Mouse (Mus musculus) heart, adult 18-20 months (tissue): ENCODE data around the gene Pou3f3. TPM values are rescaled to one million over a fixed set of nuclear protein-coding genes. Genes with fewer than 3 reads are reported as not detected.

Experiments
- total RNA-seq, 2 experiments: library from RNA; stranded (reverse); gene quantifications; 2 replicates each; pipeline ENCODE4 v1.2.3; 2021

Gene Pou3f3
- total RNA-seq, 2 experiments from 2014 or later: 0.03 TPM; not detected in 1

Other genes starting within 250 kb of the Pou3f3 start
- 100 to 1,000 TPM; 112 to 114 TPM for gene Mrps9, start 155.5 kb downstream of the Pou3f3 start, total RNA-seq